Mouse (Mus musculus): ENCODE measurements around the gene Pla2g10. TPM values are rescaled to one million over a fixed set of nuclear protein-coding genes. Genes with fewer than 3 reads are reported as not detected.
A peak's percentile ranks its signal among the peaks of the same experiment; 100 is the strongest.
"Not testable (repeated sequence)": the region's sequence is repeated elsewhere in the genome, so short reads cannot be mapped to it uniquely, and the experiment has no call there.

Pla2g10 gene
- polyA plus RNA-seq, 1 experiment, result not detected

GRCm38 (mm10) chr16:13753986-13754385, 23.2 kb upstream of the Pla2g10 start:
- TF ChIP-seq GATA1 (IDR thresholded peaks at IDR 0.05; ENCODE audit: low read length) (no peak), TAL1 (IDR thresholded peaks at IDR 0.05; ENCODE audit: low read length) (no peak)
- Histone ChIP-seq H3K4me3 (replicated peaks) (peak overlapping the region; percentile 67), H3K4me1 (ENCODE audit: control insufficient read depth) (peaks cover 11% of the 10 kb centered on the region), H3K36me3 (ENCODE audit: control insufficient read depth) (no peaks in the 10 kb centered on the region), H3K27me3 (ENCODE audit: control insufficient read depth) (peaks cover 13% of the 10 kb centered on the region), H3K9me3 (ENCODE audit: control insufficient read depth, low read length) (no peaks in the 10 kb centered on the region)

GRCm38 (mm10) chr16:13750626-13751025, 19.8 kb upstream of the Pla2g10 start:
- TF ChIP-seq GATA1 (IDR thresholded peaks at IDR 0.05; ENCODE audit: low read length) (no peak), TAL1 (IDR thresholded peaks at IDR 0.05; ENCODE audit: low read length) (no peak)
- Histone ChIP-seq H3K4me3 (replicated peaks) (no peak overlapping the region), H3K9me3 (ENCODE audit: control insufficient read depth, low read length) (no peaks in the 10 kb centered on the region), H3K36me3 (ENCODE audit: control insufficient read depth) (no peaks in the 10 kb centered on the region), H3K27me3 (ENCODE audit: control insufficient read depth) (peaks cover 14% of the 10 kb centered on the region), H3K4me1 (ENCODE audit: control insufficient read depth) (peaks cover 11% of the 10 kb centered on the region)

- Histone ChIP-seq H3K27me3 (ENCODE audit: control insufficient read depth) (peaks cover 10% of the 10 kb centered on the region), H3K4me3 (replicated peaks) (no peak overlapping the region), H3K36me3 (ENCODE audit: control insufficient read depth) (no peaks in the 10 kb centered on the region), H3K4me1 (ENCODE audit: control insufficient read depth) (peaks cover 8% of the 10 kb centered on the region), H3K9me3 (ENCODE audit: control insufficient read depth, low read length) (no peaks in the 10 kb centered on the region)
- no peak for TF ChIP-seq TAL1 (IDR thresholded peaks at IDR 0.05; ENCODE audit: low read length)
- no peak for TF ChIP-seq GATA1 (IDR thresholded peaks at IDR 0.05; ENCODE audit: low read length)
Measured at GRCm38 (mm10) chr16:13749981-13750380, 19.2 kb upstream of the Pla2g10 start.

- TF ChIP-seq GATA1 (IDR thresholded peaks at IDR 0.05; ENCODE audit: low read length), result no peak
- TF ChIP-seq TAL1 (IDR thresholded peaks at IDR 0.05; ENCODE audit: low read length), result no peak
- H3K9me3 ChIP-seq (ENCODE audit: control insufficient read depth, low read length), result no peaks in the 10 kb centered on the region
- peaks cover 6% of the 10 kb centered on the region for H3K27me3 ChIP-seq (ENCODE audit: control insufficient read depth)
- peaks cover 1% of the 10 kb centered on the region for H3K4me1 ChIP-seq (ENCODE audit: control insufficient read depth)
- no peak overlapping the region for H3K4me3 ChIP-seq (replicated peaks)
- H3K36me3 ChIP-seq (ENCODE audit: control insufficient read depth), result no peaks in the 10 kb centered on the region
Measured at GRCm38 (mm10) chr16:13749306-13749705, 18.5 kb upstream of the Pla2g10 start.

GRCm38 (mm10) chr16:13748813-13749212, 18.0 kb upstream of the Pla2g10 start:
- not testable (repeated sequence) for H3K36me3 ChIP-seq (ENCODE audit: control insufficient read depth); H3K4me1 ChIP-seq (ENCODE audit: control insufficient read depth); H3K9me3 ChIP-seq (ENCODE audit: control insufficient read depth, low read length); H3K27me3 ChIP-seq (ENCODE audit: control insufficient read depth); H3K4me3 ChIP-seq (replicated peaks)

- peaks cover 6% of the 10 kb centered on the region for H3K27me3 ChIP-seq (ENCODE audit: control insufficient read depth)
- no peaks in the 10 kb centered on the region for H3K9me3 ChIP-seq (ENCODE audit: control insufficient read depth, low read length)
- H3K4me3 ChIP-seq (replicated peaks), result no peak overlapping the region
- no peak for TF ChIP-seq GATA1 (IDR thresholded peaks at IDR 0.05; ENCODE audit: low read length)
- no peak for TF ChIP-seq TAL1 (IDR thresholded peaks at IDR 0.05; ENCODE audit: low read length)
- no peaks in the 10 kb centered on the region for H3K36me3 ChIP-seq (ENCODE audit: control insufficient read depth)
- no peaks in the 10 kb centered on the region for H3K4me1 ChIP-seq (ENCODE audit: control insufficient read depth)
Measured at GRCm38 (mm10) chr16:13748124-13748523, 17.3 kb upstream of the Pla2g10 start.

- TF ChIP-seq GATA1 (IDR thresholded peaks at IDR 0.05; ENCODE audit: low read length), result no peak
- no peak for TF ChIP-seq TAL1 (IDR thresholded peaks at IDR 0.05; ENCODE audit: low read length)
- H3K27me3 ChIP-seq (ENCODE audit: control insufficient read depth), result peaks cover 6% of the 10 kb centered on the region
Measured at GRCm38 (mm10) chr16:13747708-13748107, 16.9 kb upstream of the Pla2g10 start.

GRCm38 (mm10) chr16:13740844-13741243, 10.1 kb upstream of the Pla2g10 start:
- no peaks in the 10 kb centered on the region for H3K4me1 ChIP-seq (ENCODE audit: control insufficient read depth)

More at GRCm38 (mm10) chr16:13747708-13748107, 16.9 kb upstream of the Pla2g10 start:
- Histone ChIP-seq H3K36me3 (ENCODE audit: control insufficient read depth) (no peaks in the 10 kb centered on the region), H3K9me3 (ENCODE audit: control insufficient read depth, low read length) (no peaks in the 10 kb centered on the region), H3K4me3 (replicated peaks) (no peak overlapping the region), H3K4me1 (ENCODE audit: control insufficient read depth) (no peaks in the 10 kb centered on the region)

GRCm38 (mm10) chr16:13739044-13739443, 8.3 kb upstream of the Pla2g10 start:
- H3K4me3 ChIP-seq (replicated peaks); H3K27me3 ChIP-seq (ENCODE audit: control insufficient read depth); H3K9me3 ChIP-seq (ENCODE audit: control insufficient read depth, low read length); H3K4me1 ChIP-seq (ENCODE audit: control insufficient read depth); H3K36me3 ChIP-seq (ENCODE audit: control insufficient read depth): not testable (repeated sequence)

More at GRCm38 (mm10) chr16:13740844-13741243, 10.1 kb upstream of the Pla2g10 start:
- H3K4me3 ChIP-seq (replicated peaks), result no peak overlapping the region
- H3K27me3 ChIP-seq (ENCODE audit: control insufficient read depth), result no peaks in the 10 kb centered on the region
- TF ChIP-seq TAL1 (IDR thresholded peaks at IDR 0.05; ENCODE audit: low read length), result no peak
- TF ChIP-seq GATA1 (IDR thresholded peaks at IDR 0.05; ENCODE audit: low read length), result no peak
- H3K36me3 ChIP-seq (ENCODE audit: control insufficient read depth), result no peaks in the 10 kb centered on the region
- H3K9me3 ChIP-seq (ENCODE audit: control insufficient read depth, low read length), result no peaks in the 10 kb centered on the region

- peaks cover under 1% of the 10 kb centered on the region for H3K4me1 ChIP-seq (ENCODE audit: control insufficient read depth)
- H3K9me3 ChIP-seq (ENCODE audit: control insufficient read depth, low read length), result no peaks in the 10 kb centered on the region
- H3K4me3 ChIP-seq (replicated peaks), result no peak overlapping the region
- H3K27me3 ChIP-seq (ENCODE audit: control insufficient read depth), result no peaks in the 10 kb centered on the region; the same call in 1 of the 2 replicates
- H3K36me3 ChIP-seq (ENCODE audit: control insufficient read depth), result no peaks in the 10 kb centered on the region
- TF ChIP-seq TAL1 (IDR thresholded peaks at IDR 0.05; ENCODE audit: low read length) (no peak), GATA1 (IDR thresholded peaks at IDR 0.05; ENCODE audit: low read length) (no peak)
Measured at GRCm38 (mm10) chr16:13735977-13736376, 5.2 kb upstream of the Pla2g10 start.
